Comparison of ENCODE assay signal across 25 mouse cellular contexts in the genomic region with DNA sequence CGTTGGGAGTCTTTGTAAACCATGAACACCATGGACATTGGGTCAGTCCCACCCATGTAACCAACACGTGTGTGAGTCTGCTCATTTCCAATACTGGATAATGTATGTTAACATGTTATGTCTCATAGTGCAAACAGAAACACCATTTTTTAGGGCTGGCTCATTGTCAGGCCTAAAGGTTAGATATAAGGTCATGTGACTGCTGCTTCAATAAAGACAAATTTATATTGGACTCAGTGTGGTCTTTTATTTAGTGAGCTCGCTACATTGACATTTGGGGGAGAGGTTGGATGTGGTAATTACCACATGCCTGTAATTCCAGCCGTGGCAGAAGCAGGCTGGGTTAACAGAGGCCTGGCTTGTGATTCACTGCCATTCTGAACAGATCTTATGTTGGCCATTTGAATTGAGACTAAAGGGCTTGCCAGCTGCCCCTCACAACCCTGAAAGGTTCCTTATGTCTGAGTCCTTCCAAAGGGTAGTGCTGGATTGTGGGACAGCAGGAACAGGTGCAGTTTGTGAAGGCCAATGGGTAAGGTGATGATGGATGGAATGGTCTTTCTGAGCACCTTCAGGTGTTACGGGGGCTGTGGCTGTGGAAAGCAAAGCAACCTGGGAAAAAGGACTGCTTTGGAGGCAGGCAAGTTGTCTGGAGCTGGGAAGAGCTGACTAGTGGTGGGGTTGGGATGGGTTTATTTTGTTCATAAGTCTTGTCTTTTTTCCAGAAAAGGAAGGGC. TPM values are rescaled to one million over a fixed set of nuclear protein-coding genes. Genes with fewer than 3 reads are reported as not detected.
DNase-seq lines count a peak whose midpoint lies in the region; ATAC-seq and TF ChIP-seq lines count a peak whose summit lies in the region.
"Had no signal": no experiment of that assay in that cellular context is flagged by ENCODE, and none has a peak within 500 bp of the region (broad histone marks: within the 10 kb centered on the region; RNA-seq: fewer than 3 reads in every experiment).

No protein-coding gene starts in this region.

- no peaks in the 10 kb centered on the region for H3K36me3 ChIP-seq in MEL (ENCODE audit: control insufficient read depth in 1 of 2, insufficient read depth in 2 of 2, low read length in 2 of 2)
- H3K36me3 ChIP-seq in heart, embryonic 12.5 days = peaks cover 17% of the 10 kb centered on the region
- peaks cover 26% of the 10 kb centered on the region for H3K36me3 ChIP-seq in midbrain, embryonic 14.5 days (ENCODE audit: control insufficient read depth, insufficient read depth, low read length)

- H3K9me3 ChIP-seq in MEL (replicated peaks; ENCODE audit: insufficient read depth, low read length) = no peaks in the 10 kb centered on the region
- H3K9me3 ChIP-seq in heart, embryonic 12.5 days (replicated peaks) = no peaks in the 10 kb centered on the region
- no peaks in the 10 kb centered on the region for H3K9me3 ChIP-seq in midbrain, embryonic 14.5 days (ENCODE audit: control insufficient read depth, low read length)
- H3K9me3 ChIP-seq: embryonic facial prominence, embryonic 12.5 days; G1E; hindbrain, embryonic 10.5 days had no signal

- H3K79me2 ChIP-seq in MEL (ENCODE audit: control insufficient read depth, insufficient read depth, low read length, poor library complexity) = no peaks in the 10 kb centered on the region

- no peaks in the 10 kb centered on the region for H3K4me1 ChIP-seq in MEL (ENCODE audit: control insufficient read depth in 1 of 2, insufficient read depth in 2 of 2, low read length in 2 of 2)
- H3K4me1 ChIP-seq in heart, embryonic 12.5 days (replicated peaks) = peaks cover 8% of the 10 kb centered on the region
- no peaks in the 10 kb centered on the region for H3K4me1 ChIP-seq in midbrain, embryonic 14.5 days (ENCODE audit: control insufficient read depth, insufficient read depth, low read length)

- no peak for ATAC-seq in heart, embryonic 12.5 days (ENCODE audit: insufficient number of reproducible peaks, low FRiP score)
- no peak for ATAC-seq in midbrain, embryonic 14.5 days (ENCODE audit: low FRiP score, low TSS enrichment)
- ATAC-seq: forebrain, embryonic 14.5 days had no signal

- no peak for TF ChIP-seq CTCF in MEL (IDR thresholded peaks at IDR 0.05 in 2 of 3, conservative IDR thresholded peaks at IDR 0.05 in 1 of 3; ENCODE audit: control insufficient read depth in 1 of 3, insufficient read depth in 1 of 3, low read depth in 2 of 3, low read length in 3 of 3, poor library complexity in 1 of 3, severe bottlenecking in 1 of 3)

- H3K9ac ChIP-seq in MEL (ENCODE audit: control insufficient read depth, low read depth, low read length, poor library complexity, severe bottlenecking) = no peak overlapping the region
- H3K9ac ChIP-seq in heart, embryonic 12.5 days = no peak overlapping the region
- no peak overlapping the region for H3K9ac ChIP-seq in midbrain, embryonic 14.5 days (replicated peaks; ENCODE audit: low read length)
- H3K9ac ChIP-seq: embryonic facial prominence, embryonic 12.5 days; hindbrain, embryonic 14.5 days had no signal

- peak; percentile 24 for DNase-seq in heart, adult 11 months
- DNase-seq in heart, adult 9 months (ENCODE audit: low spot score in 2 of 2) = no peak
- DNase-seq in 3T3-L1 (ENCODE audit: low read depth, low spot score) (peak; percentile 69), MEL (ENCODE audit: low read depth, low spot score) (no peak)
- peak; percentile 20 for DNase-seq in fibroblast of lung, adult 2 months (ENCODE audit: low read depth)
- no peak for DNase-seq in layer of hippocampus, postnatal 14 days (ENCODE audit: low spot score in 2 of 2)
- DNase-seq in midbrain, embryonic 14.5 days = no peak
- DNase-seq: adrenal gland, adult 8-10 months; adrenal gland, postnatal 36 days; cerebellum, adult 2 months; cerebellum, postnatal 14 days; embryo, embryonic 11 days; gastrocnemius, postnatal 36 days; heart, adult 18-20 months; kidney, adult 11 months had no signal

- no peak overlapping the region for H3K4me3 ChIP-seq in MEL (ENCODE audit: control insufficient read depth in 1 of 2, insufficient read depth in 1 of 2, low read depth in 2 of 2, low read length in 2 of 2)
- H3K4me3 ChIP-seq in heart, embryonic 12.5 days = no peak overlapping the region
- H3K4me3 ChIP-seq in midbrain, embryonic 14.5 days (replicated peaks; ENCODE audit: low read depth, low read length) = no peak overlapping the region
- H3K4me3 ChIP-seq: embryonic facial prominence, embryonic 12.5 days; hindbrain, embryonic 10.5 days had no signal

- no peak for TF ChIP-seq EP300 in MEL (IDR thresholded peaks at IDR 0.05; ENCODE audit: low read depth in 1 of 2, low read length in 2 of 2)

- no peaks in the 10 kb centered on the region for H3K27me3 ChIP-seq in MEL (ENCODE audit: control insufficient read depth in 1 of 2, insufficient read depth in 2 of 2, low read length in 2 of 2)
- no peaks in the 10 kb centered on the region for H3K27me3 ChIP-seq in heart, embryonic 12.5 days (replicated peaks)
- H3K27me3 ChIP-seq in midbrain, embryonic 14.5 days (ENCODE audit: control insufficient read depth, insufficient read depth, low read length) = no peaks in the 10 kb centered on the region
- H3K27me3 ChIP-seq: embryonic facial prominence, embryonic 12.5 days had no signal

- no peak for TF ChIP-seq POLR2A in MEL (IDR thresholded peaks at IDR 0.05; ENCODE audit: control insufficient read depth in 1 of 2, insufficient read depth in 1 of 2, low read depth in 1 of 2, low read length in 2 of 2, poor library complexity in 1 of 2)

- 73% methylated on average over 5 of the region's 5 CpGs for WGBS in heart, embryonic 12.5 days
- 89% methylated on average over 5 of the region's 5 CpGs for whole genome bisulfite sequencing in midbrain, embryonic 14.5 days

- H3K4me2 ChIP-seq in heart, embryonic 12.5 days = no peak overlapping the region
- H3K4me2 ChIP-seq in midbrain, embryonic 14.5 days (ENCODE audit: low read length) = no peak overlapping the region
- H3K4me2 ChIP-seq: embryonic facial prominence, embryonic 12.5 days; heart, embryonic 11.5 days; hindbrain, embryonic 14.5 days had no signal

- no peak overlapping the region for H3K27ac ChIP-seq in MEL (ENCODE audit: control insufficient read depth, low read depth, low read length)
- H3K27ac ChIP-seq in heart, embryonic 12.5 days (ENCODE audit: poor library complexity, severe bottlenecking) = no peak overlapping the region
- H3K27ac ChIP-seq in midbrain, embryonic 14.5 days (replicated peaks; ENCODE audit: low read depth, low read length) = no peak overlapping the region
- H3K27ac ChIP-seq: embryonic facial prominence, embryonic 12.5 days; hindbrain, embryonic 10.5 days; hindbrain, embryonic 14.5 days had no signal

- no peak for TF ChIP-seq RAD21 in MEL (IDR thresholded peaks at IDR 0.05; ENCODE audit: low read depth, low read length)

TF ChIP-seq in MEL, 35 proteins besides CTCF, POLR2A, EP300 and RAD21:
- TF ChIP-seq USF1 (IDR thresholded peaks at IDR 0.05; ENCODE audit: low read depth, low read length) (peak; percentile 41; the same call in 1 of the 2 replicates), ZNF384 (IDR thresholded peaks at IDR 0.05; ENCODE audit: low read depth, low read length) (no peak), CHD2 (IDR thresholded peaks at IDR 0.05; ENCODE audit: low read length) (no peak), SMC3 (IDR thresholded peaks at IDR 0.05; ENCODE audit: low read depth, low read length) (no peak)

RNA-seq across cellular contexts. Expression of a gene that starts 48.6 kb away (rescaled TPM):
- not detected in 2 replicates for total RNA-seq in MEL (2012; rRNA removed)
- polyA plus RNA-seq in MEL (2012; ENCODE audit: insufficient read depth in 1 of 2, insufficient read length in 2 of 2, low read depth in 1 of 2, low replicate concordance in 2 of 2, missing spikeins in 1 of 2) = not detected
- not detected for total RNA-seq in layer of hippocampus, postnatal 14 days (2021)
- polyA plus RNA-seq in heart, embryonic 12.5 days (2016; fragmentation: Nextera tagmentation; extraction: Ambion mirVana) = not detected in 2 replicates
- not detected in 2 replicates for polyA plus RNA-seq in midbrain, embryonic 14.5 days (2014; fragmentation: Nextera tagmentation; extraction: Ambion mirVana)
- total RNA-seq: adrenal gland, postnatal 36 days; common myeloid progenitor, adult 5-6 weeks; G1E; gastrocnemius, adult 8-10 months; gastrocnemius, postnatal 36 days; heart, adult 18-20 months; heart, postnatal 25 days had no signal
- polyA plus RNA-seq: cerebellum, adult 2 months; embryonic facial prominence, embryonic 12.5 days; forebrain, embryonic 14.5 days; G1E; hindbrain, embryonic 10.5 days; hindbrain, embryonic 14.5 days had no signal

Comparison
In these comparisons a context has a peak if more than half of its experiments do, and no peak if none do; other contexts are left out.
1. DNase-seq: peak in heart, adult 11 months (single experiment), 3T3-L1 (single experiment) and fibroblast of lung, adult 2 months (single experiment); none in heart, adult 9 months (0 of 2), MEL (single experiment), layer of hippocampus, postnatal 14 days (0 of 2) and midbrain, embryonic 14.5 days (single experiment).